Mouse (Mus musculus): ENCODE results near the gene Adar.

Gene Adar

DNA sequence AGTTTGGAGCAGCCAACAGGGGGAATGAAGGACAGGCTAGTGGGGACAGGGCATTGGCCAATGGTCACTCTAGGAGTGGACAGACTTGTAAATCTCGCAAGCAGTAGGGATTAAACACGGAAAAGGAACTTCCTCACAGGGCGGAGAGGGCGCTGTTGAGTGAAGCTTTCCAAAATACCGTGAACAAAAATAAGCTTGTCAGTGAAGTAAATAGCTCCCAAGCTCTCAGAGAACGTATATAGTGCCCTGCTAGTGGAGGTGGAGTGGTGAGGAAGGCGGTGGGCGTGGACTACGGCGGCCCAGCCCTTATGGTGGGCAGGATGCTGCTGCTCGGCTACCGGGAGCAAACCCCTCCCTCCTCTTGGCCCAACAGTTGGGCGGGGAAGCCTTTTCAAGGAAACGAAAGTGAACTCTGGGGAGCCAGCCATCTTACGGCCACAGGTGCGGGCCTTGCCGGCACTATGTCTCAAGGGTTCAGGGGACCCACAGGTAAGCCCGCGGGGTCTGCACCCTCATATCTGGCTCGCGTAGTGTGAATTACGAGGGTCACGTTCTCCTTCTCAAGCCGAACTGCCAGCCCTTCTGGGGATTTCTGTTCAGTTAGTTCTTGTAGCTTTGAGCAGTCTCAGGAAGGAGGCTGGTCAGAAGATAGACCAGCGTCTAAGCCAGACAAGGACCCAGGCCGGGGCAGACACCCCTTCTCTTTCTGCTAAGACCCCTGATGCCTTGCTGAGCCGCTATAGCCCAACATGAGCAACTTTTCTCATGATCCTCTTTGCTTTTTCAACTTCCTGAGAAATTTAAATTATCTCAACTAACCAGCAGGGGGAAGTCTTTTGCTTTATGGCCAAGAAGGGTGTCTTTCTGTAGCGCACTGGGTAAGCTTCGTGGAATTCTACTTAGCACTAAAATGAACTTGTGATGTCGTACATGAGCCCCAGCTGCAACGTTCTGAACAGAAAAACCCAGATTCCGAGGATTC, 15.8 kb downstream of the Adar start:
- DNase-seq (ENCODE audit: low spot score), result peak; percentile 88

DNA sequence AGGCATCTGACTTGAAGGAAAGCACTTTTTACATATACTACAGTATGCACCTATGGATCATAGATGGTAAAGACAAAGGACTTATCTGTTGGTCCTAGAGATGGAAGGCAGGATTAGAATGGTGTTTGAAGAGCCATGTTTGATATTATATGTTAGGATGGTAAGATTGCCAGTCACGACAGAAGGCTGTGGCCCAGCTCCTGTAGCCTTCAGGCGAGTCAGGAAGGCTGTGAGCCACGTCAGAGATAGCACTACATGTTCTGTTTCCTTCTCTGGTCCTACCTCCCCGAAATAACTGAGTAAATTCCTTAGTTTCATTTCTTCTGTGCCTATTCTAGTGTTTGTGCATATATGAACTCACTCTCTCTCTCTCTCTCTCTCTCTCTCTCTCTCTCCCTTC, 17.3 kb downstream of the Adar start:
- DNase-seq (ENCODE audit: low spot score), result no peak

DNA sequence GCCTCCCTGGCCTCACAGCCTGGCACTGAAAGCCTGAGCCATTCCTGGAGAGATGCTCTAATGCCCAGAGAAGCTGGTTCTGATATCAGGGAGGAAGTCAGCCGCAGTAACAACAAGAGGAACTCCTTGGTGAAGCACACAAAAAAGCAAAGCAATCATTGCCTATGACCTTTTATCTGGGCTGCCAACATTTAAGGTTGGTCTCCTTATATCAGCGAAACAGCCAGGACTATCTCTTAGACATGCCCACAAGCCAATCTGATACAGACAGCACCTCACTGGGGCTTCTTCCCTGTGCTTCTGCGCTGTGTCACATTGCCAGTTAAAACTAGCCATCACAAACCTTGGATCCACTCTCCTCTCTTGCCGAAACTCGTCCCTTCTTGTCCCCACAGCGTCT, 23.7 kb downstream of the Adar start:
- no peak for DNase-seq (ENCODE audit: low spot score)

DNA sequence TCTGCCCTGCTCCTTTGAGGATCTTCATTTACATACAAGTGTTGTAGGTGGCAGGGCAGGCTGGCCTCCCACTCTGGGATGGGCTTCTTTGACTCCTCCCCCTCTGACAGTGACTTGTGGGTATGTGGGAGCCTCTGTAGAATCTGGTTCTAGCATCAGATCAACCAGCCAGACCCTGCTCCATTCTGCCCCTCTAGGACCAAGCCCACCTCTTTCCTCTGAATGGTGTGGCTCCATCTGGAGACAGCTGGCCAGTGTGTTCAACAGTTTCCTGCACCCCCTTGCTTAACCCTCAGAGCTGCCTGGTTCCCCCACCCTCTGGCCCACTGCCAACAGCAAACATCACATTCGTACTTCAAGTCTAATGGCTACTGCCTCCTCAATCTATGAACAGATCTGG, 37.5 kb downstream of the Adar start:
- no peak for DNase-seq (ENCODE audit: low spot score)

DNA sequence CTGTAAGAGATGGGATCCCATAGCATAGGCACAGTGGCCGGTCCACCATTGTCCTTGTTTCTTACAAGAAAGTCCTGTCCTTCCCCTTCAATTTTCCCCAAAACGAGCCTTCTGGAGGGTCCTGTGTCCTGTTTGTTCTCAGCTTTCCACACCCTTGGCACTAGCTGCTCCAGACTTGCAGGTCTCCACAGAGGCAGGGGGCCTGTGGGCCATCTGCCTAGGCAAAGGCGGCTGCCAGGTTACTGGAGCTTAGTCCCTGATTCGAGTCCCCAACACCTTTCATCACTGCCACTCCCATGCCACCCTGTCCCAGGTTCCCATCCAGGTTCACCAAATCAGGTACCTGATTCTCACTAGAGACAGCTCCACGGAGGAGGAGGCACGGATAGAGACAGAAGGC, 40.5 kb downstream of the Adar start:
- no peak for DNase-seq (ENCODE audit: low spot score)

DNA sequence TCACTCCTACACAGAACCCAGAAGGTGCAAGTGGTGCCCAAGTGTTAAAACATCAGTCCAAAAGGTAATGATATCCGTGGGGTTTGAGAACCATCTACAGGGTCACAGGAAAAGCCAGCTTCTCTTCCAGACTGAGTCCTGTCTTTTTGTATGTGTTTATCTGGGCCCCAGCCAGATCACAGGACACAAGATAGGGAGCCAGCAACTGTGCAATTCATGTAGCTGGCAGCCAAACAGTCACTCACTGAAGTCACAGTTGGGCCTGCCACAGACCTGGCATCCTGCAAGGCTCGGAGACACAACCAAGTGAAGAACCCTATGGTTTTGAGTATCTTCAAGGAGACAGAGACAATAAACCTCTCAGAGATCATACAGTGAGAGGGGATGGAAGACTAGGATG, 43.0 kb downstream of the Adar start:
- no peak for DNase-seq (ENCODE audit: low spot score)

DNA sequence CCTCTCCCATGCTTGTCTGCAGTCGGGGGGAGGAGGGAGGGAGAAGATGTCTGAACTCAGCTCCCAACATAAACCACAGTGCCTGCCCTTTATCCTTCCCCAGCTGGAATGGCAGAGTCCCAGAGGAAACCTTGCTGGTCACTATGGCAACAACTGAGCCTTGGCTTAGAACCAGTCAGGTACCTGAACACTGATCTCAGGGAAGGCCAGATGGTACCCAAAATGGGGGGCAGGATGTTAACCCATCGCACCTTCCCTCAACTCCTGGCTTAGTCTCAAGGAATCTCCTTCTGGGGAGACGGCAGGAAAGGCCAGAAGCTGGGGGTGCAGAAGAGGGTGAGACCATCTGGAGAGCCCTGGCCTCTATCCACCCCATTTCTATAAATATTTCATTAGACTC, 45.0 kb downstream of the Adar start:
- no peak for DNase-seq (ENCODE audit: low spot score)

DNA sequence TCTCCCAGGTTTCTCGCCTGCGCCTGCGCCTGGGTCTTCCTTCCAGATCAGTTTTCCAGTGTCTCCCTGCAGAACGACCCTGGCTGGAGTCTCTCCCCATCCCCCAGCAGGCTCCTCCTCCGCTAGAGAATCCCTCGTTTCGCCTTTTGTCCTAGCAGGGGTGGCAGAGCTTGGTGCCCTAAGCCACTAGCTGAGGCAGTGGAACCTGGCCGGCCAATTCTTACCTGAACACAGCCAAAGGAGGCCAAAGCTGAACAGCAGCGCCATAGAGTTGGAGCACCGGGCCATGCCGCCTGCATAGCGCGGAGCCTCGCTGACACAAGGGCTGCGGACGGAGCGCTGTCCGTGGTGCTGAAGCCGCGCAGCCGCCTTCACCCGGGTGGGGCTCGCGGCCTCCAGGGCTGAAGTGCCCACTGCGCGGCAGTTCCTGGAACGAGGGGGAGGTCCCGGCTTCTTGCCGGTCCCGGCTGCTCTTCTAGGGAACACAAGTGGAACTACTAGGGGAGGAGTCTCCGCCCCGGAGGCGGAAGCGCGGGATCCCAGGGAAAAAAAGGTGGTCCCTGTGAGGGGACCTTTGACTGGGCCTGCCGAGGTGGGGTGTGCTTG, 49.4 kb downstream of the Adar start, which contains the start of gene Chrnb2:
Gene Chrnb2, minus strand, starts transcription at position 514 of the 606 bp plus-strand sequence.
- peak; percentile 91 for DNase-seq (ENCODE audit: low spot score)

DNA sequence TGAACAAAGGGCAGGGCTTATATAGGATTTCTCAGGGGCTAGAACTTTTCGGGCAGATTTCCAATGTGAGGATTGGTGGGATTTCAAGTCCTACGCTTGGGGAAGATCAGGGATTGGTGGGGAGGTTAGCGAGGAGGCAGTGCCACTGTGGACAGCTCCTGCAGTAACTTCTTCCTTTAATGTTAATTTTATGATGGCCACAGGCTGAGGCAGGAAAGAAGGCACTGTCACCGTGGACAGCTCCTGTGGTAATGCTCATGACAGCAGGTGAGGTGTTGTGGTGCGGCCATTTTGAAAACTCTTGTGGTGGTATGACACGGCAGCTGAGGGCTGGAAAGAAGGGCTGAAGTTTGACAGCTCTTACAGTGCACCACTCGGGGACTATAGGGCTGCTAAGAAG, 54.8 kb downstream of the Adar start:
- no peak for DNase-seq (ENCODE audit: low spot score)

DNA sequence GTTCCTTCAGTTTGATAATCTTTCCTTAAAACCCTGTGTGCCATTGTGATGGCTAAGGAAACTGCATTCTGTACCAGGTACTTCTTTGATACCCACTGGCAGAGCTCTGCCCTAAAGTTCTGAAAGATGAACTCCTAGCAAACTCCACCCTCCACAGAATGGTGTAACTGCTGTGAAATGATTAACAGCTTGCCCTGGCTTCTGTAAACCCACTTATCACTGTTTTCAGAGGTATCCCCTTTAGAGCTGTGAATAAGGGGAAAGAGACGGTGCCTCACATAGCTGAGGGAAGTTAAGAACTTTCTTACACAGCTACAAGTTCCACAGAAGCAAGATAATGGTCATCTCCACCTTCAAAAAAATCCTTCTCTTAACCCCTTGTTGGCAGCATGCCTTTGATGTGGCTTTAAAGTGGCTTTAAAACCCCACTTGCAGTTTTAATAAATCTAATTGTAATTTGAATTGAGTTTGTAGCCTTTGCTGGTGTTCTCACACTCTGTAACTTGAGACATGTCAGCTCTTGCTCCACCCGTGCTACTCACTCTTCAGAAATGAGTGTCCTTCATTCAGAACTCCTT, 55.7 kb downstream of the Adar start:
- no peak for DNase-seq (ENCODE audit: low spot score)

DNA sequence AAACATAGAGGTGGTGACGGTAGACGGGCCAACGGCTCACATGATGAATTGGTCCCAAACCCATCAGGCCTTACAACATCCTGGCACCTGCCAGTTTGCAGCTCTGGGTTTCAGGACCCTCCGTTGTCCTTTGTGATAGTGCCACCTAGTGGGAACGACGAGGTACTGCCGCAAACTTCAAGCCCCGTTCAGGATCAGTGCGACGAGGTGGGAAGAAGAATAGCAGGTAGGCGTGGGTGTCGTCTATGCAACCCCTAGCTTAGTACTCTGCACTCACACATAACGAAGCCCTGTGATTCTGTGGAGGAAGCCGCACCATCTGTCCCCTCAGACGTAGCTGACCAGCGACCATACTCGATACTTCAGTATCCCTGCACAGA, 57.8 kb downstream of the Adar start:
- DNase-seq (ENCODE audit: low spot score), result peak; percentile 94

DNA sequence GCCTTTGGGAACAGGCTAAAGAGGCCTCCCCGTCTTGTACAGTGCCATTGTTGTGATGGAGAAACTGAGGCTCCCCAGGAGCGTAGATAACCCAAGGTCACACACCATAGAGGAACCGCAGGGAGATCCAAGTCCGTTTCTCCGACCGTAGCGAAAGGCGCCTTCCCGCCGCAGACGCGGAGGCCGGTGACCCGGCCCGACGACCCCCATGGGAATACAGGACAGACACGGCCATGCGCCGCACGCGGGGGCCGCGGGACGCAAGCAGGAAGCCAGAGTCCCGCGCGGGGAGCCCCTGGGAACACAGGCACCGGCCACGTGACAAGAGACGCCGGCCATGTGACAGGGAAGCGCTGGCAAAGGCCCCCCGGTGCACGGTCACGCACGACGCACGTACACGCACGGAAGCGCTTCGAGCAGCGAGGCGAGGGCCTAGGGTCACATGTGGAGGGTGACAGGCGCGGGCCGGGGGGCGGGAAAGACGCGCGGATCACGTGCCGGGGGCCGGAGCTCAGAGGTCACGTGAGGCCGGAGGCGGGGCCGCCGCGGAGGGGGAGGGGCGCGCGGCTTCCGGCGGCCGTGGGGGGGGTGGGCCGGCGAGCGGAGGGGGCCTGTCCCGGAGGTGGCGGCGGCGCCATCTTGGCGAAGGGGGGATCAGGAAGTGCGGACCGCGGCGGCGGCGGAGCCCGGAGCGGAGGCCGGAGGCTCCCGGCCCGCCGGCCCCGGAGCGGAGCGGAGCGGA, 58.3 kb downstream of the Adar start, which contains the start of gene Ube2q1:
Gene Ube2q1, plus strand, starts transcription at position 649 of the 742 bp plus-strand sequence.
- peak; percentile 91 for DNase-seq (ENCODE audit: low spot score)

DNA sequence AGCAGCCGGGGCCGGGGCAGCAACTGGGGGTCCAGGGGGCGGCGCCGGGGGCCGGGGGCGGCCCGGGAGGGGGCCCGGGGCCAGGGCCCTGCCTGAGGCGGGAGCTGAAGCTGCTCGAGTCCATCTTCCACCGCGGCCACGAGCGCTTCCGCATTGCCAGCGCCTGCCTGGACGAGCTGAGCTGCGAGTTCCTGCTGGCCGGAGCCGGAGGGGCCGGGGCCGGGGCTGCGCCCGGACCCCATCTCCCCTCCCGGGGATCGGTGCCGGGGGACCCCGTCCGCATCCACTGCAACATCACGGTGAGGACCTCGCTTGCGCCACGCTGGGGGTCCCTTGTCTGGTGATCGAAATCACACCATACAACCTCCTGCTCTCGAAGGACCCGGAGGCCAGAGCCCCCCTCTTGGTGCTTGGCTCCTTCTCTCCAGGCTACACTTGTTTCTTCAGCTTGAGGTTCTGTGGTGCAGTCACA, 59.0 kb downstream of the Adar start:
- DNase-seq (ENCODE audit: low spot score), result peak; percentile 32

DNA sequence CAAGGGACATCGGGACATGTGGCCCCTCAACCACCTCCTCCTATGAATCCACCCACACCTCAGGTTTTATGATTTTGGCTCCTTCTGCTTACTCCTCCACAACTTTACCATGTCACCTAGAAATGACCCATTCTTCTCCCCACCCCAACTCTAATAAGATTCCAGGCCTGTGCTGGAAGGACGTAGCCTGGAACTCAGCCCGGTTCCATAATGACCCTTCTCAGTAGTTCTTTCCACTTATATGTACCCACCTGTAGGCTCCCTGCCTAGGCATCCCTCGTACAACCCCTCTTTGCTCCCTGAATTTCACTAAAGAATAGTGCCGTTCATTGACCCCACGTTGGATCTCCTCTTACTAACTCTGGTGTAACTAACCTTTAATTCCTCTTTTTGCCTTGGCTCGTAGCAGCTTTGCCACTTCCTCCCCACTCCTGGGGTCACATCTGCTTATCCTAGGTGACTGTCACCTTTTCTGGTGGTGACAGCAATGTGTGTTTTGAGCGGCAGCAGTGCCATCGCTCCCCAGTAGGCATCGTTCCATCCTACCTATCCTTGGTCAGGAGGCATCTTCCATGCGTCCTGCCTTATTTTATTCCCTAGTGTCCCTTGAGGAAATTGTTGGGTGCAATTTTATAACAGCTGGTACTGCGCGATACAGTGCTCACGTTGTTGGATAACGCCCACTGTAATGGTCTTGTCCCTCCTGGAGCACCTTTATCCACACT, 59.6 kb downstream of the Adar start:
- DNase-seq (ENCODE audit: low spot score), result no peak

DNA sequence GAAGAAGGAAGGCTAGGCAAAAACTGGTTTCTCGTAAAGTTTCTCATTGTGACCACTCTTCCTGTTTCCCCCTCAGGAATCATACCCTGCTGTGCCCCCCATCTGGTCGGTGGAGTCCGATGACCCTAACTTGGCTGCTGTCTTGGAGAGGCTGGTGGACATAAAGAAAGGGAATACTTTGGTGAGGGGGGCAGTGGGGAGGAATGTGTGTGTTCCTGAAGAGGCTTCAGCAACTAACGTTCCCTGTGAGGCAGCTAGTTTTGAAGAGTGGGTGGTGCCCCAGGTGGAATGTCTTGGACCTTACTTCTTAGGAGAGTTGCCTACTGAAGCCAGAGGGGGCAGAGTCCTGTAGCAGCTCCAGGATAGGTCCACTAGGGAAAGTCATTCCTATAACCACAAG, 61.2 kb downstream of the Adar start:
- no peak for DNase-seq (ENCODE audit: low spot score)

DNA sequence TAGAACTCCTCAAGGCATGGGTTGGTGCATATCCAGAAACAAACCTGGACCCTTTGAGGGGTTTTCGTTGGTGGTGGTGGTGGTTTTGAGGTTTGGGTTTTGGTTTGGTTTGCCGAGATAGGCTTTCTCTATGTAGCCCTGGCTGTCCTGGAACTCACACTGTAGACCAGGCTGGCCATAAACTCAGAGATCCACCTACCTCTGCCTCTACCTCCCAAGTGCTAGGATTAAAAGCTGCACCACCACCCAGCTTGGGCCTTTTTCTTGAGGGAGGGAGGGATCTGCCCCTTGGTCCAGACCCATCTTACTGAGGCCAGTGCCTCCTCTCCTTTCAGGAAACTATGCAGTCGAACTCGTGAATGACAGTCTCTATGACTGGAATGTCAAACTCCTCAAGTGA, 65.3 kb downstream of the Adar start:
- no peak for DNase-seq (ENCODE audit: low spot score)

DNA sequence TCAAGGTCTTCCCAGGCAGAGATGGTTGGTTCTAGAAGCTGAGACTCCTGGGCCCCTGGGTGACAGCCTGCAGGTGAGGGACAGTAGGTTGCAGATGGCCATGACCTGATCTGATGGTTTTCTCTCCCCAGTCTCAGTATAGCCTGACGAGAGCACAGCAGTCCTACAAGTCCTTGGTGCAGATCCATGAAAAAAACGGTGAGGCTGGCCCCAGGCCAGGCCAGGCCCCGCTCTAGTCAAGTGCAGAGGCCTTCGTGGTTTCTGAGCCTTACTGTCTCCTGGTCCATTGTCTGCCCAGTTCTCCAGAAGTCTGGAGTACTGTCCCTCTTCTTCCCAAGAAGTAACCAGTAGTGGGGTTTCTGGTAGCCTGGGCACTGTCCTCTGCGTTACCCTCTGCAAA, 66.8 kb downstream of the Adar start:
- DNase-seq (ENCODE audit: low spot score), result no peak

DNA sequence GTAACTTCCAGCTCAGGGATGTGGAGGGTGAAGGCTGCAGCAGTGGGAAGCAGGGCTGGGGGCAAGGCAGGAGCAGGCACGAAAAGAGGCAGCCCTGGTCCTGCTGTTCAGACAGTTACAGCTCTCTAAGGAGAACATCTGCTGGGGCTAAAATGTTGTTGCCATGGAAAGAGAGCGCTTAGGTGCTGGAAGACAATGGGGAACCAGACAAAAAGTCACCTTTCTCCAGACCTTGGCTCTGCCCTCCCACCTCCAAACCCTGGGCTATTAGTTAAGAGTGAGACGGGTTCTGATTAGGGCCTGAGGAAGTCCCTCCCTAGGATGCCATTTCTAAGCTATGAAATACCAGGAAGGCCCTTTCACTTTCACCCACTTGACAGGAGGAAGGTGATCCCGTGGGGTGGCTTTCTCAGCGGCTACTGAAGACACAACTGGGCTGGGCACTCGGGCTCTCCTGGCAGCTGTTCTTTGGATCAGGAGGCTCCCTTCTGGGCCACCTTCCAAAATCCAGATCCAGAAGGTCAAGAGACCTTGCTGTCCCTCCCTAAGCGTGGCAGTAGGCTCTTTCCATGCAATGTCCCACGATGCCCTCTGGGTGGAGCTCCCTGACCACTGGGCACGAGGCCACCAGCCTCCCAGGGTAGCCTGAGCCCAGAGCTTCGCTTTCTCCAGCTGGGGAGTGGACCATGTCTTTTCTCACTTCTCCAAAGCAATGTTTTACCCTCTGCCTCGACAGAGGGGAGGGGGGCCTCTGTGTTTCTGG, 70.3 kb downstream of the Adar start:
- peak; percentile 82 for DNase-seq (ENCODE audit: low spot score)

DNA sequence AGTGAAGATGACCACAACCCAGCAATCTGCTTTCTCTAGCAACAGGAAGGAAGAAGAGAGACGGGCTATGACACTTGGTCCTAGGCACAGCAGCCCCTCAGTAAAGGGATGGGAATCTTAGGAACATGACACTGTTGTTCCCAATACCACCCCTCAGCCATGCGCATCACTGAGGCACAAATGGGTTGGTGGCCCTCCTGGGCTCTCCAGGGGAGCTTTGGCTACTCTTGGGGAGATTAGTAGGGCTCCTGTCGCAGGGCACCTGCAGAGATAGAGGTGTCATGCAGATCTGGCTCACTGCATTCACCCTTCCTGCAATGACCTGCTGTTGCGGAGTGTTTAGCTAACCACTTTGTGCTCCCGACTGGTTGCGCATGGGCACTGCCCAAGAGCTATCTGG, 71.5 kb downstream of the Adar start:
- no peak for DNase-seq (ENCODE audit: low spot score)

DNA sequence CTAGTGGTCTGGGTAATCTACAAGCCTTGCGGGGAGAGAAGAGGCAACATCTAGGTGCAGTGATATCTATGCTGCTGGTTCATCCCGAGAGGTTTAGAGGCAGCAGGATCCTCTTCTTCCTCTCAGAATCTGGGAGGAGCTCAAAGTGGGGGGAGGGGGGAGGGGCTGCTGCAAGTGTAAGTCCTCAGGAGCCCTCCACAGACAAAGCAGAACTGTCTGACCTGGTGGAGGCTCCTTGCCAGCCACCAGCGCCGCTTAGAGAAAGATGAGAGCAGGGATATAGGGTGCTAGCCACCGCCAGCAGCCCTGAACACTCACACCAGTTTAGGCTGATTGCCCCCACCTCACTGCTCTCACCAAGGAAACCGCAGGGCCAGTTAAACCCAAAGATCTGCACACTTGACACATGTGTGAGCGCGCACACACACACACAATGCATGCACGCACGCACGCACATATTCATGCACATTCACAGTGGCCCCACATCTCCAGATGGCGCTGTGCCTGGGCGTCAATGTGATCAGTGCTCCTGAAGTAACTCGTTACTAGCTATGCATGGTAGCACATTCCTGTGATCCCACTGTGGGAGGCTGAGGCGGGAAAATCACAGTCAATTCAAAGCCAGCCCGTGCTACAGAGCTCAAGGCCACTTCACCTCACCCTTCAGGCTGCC, 74.0 kb downstream of the Adar start:
- no peak for DNase-seq (ENCODE audit: low spot score)

Measured in embryo, embryonic 10 days (tissue).